ENCODE assay signal across 8 mouse cellular contexts in genomic region chr10:80150226-80151210, GRCm38 (mm10). TPM values are rescaled to one million over a fixed set of nuclear protein-coding genes. Genes with fewer than 3 reads are reported as not detected.
DNase-seq lines count a peak whose midpoint lies in the region; ATAC-seq and TF ChIP-seq lines count a peak whose summit lies in the region.

No protein-coding gene starts in this region.

- H3K27ac ChIP-seq in bone marrow macrophage, adult 2 months (ENCODE audit: insufficient read depth, low read depth, low read length) = peak overlapping the region; percentile 94
- peak overlapping the region; percentile 100 for H3K27ac ChIP-seq in forebrain, embryonic 13.5 days
- peak overlapping the region; percentile 99 for H3K27ac ChIP-seq in intestine, embryonic 14.5 days (ENCODE audit: low read depth)
- peak overlapping the region; percentile 99 for H3K27ac ChIP-seq in liver, embryonic 16.5 days (ENCODE audit: low read length)
- H3K27ac ChIP-seq in olfactory bulb, adult 2 months (ENCODE audit: insufficient read depth, low read depth, low read length) = peak overlapping the region; percentile 93

- peak; percentile 75 to 82 for DNase-seq in layer of hippocampus, postnatal 10 days (ENCODE audit: low spot score in 2 of 2)
- DNase-seq in layer of hippocampus, postnatal 25 days (ENCODE audit: extremely low spot score in 1 of 2, low spot score in 1 of 2) = no peak
- peak; percentile 92 for DNase-seq in intestine, embryonic 14.5 days (ENCODE audit: low spot score)
- DNase-seq in yolk sac, embryonic 10.5 days (ENCODE audit: low spot score) = peak; percentile 82

- no peaks in the 10 kb centered on the region for H3K9me3 ChIP-seq in forebrain, embryonic 13.5 days (replicated peaks)
- no peaks in the 10 kb centered on the region for H3K9me3 ChIP-seq in intestine, embryonic 14.5 days (ENCODE audit: control insufficient read depth, low read length)
- H3K9me3 ChIP-seq in liver, embryonic 16.5 days (replicated peaks; ENCODE audit: control insufficient read depth, low read length) = no peaks in the 10 kb centered on the region

- no peaks in the 10 kb centered on the region for H3K27me3 ChIP-seq in forebrain, embryonic 13.5 days
- no peaks in the 10 kb centered on the region for H3K27me3 ChIP-seq in intestine, embryonic 14.5 days (replicated peaks; ENCODE audit: control insufficient read depth, insufficient read depth, low read length)
- no peaks in the 10 kb centered on the region for H3K27me3 ChIP-seq in liver, embryonic 16.5 days (ENCODE audit: control insufficient read depth, insufficient read depth, low read depth, low read length)

- no peak for TF ChIP-seq CTCF in bone marrow macrophage, adult 2 months (IDR thresholded peaks at IDR 0.05; ENCODE audit: low read depth, low read length)
- TF ChIP-seq CTCF in olfactory bulb, adult 2 months (IDR thresholded peaks at IDR 0.05; ENCODE audit: insufficient read depth, low read depth, low read length) = no peak

- peak overlapping the region; percentile 99 for H3K4me2 ChIP-seq in forebrain, embryonic 13.5 days
- peak overlapping the region; percentile 98 for H3K4me2 ChIP-seq in intestine, embryonic 14.5 days (ENCODE audit: low read length)
- peak overlapping the region; percentile 98 for H3K4me2 ChIP-seq in liver, embryonic 16.5 days (ENCODE audit: low read depth, low read length)

- H3K9ac ChIP-seq in forebrain, embryonic 13.5 days = peak overlapping the region; percentile 100
- peak overlapping the region; percentile 99 for H3K9ac ChIP-seq in intestine, embryonic 14.5 days (ENCODE audit: low read length)
- peak overlapping the region; percentile 88 for H3K9ac ChIP-seq in liver, embryonic 16.5 days (ENCODE audit: low read depth, low read length)

- 0 out of 2 replicates have a peak, but pooled peaks have one; percentile 1 for ATAC-seq in forebrain, embryonic 13.5 days
- no peak for ATAC-seq in intestine, embryonic 14.5 days (replicated peaks; ENCODE audit: low FRiP score, low TSS enrichment, low read depth)
- no peak for ATAC-seq in liver, embryonic 16.5 days (ENCODE audit: low read depth)

- peak overlapping the region; percentile 73 for H3K4me3 ChIP-seq in bone marrow macrophage, adult 2 months (ENCODE audit: insufficient read depth, low read length)
- peak overlapping the region; percentile 99 for H3K4me3 ChIP-seq in forebrain, embryonic 13.5 days
- peak overlapping the region; percentile 93 for H3K4me3 ChIP-seq in intestine, embryonic 14.5 days (ENCODE audit: low read depth, low read length)
- peak overlapping the region; percentile 93 for H3K4me3 ChIP-seq in liver, embryonic 16.5 days (ENCODE audit: low read depth, low read length)
- peak overlapping the region; percentile 87 for H3K4me3 ChIP-seq in olfactory bulb, adult 2 months (ENCODE audit: insufficient read depth, low read depth, low read length)

- peaks cover 51% of the 10 kb centered on the region for H3K36me3 ChIP-seq in forebrain, embryonic 13.5 days (ENCODE audit: poor library complexity, severe bottlenecking)
- H3K36me3 ChIP-seq in intestine, embryonic 14.5 days (ENCODE audit: control insufficient read depth, insufficient read depth, low read length) = peaks cover 58% of the 10 kb centered on the region
- peaks cover 30% of the 10 kb centered on the region for H3K36me3 ChIP-seq in liver, embryonic 16.5 days (ENCODE audit: control insufficient read depth, insufficient read depth)

- TF ChIP-seq POLR2A in bone marrow macrophage, adult 2 months (IDR thresholded peaks at IDR 0.05; ENCODE audit: borderline replicate concordance, low read depth, low read length) = no peak
- no peak for TF ChIP-seq POLR2A in olfactory bulb, adult 2 months (IDR thresholded peaks at IDR 0.05; ENCODE audit: insufficient read depth, low read depth, low read length)

- H3K4me1 ChIP-seq in bone marrow macrophage, adult 2 months (ENCODE audit: control insufficient read depth, insufficient read depth, low read length) = peaks cover 19% of the 10 kb centered on the region
- H3K4me1 ChIP-seq in forebrain, embryonic 13.5 days = peaks cover 62% of the 10 kb centered on the region
- peaks cover 47% of the 10 kb centered on the region for H3K4me1 ChIP-seq in intestine, embryonic 14.5 days (replicated peaks; ENCODE audit: control insufficient read depth, insufficient read depth, low read length)
- H3K4me1 ChIP-seq in liver, embryonic 16.5 days (ENCODE audit: control insufficient read depth, low read depth, low read length) = peaks cover 85% of the 10 kb centered on the region
- peaks cover 56% of the 10 kb centered on the region for H3K4me1 ChIP-seq in olfactory bulb, adult 2 months (ENCODE audit: control insufficient read depth, insufficient read depth, low read length)

- WGBS in forebrain, embryonic 13.5 days = under 1% methylated on average over 55 of the region's 71 CpGs
- WGBS in intestine, embryonic 14.5 days = 2% methylated on average over 47 of the region's 71 CpGs
- WGBS in liver, embryonic 16.5 days (ENCODE audit: insufficient replicate concordance) = under 1% methylated on average over 60 of the region's 71 CpGs
- under 1% methylated on average over 55 of the region's 71 CpGs for WGBS in olfactory bulb, adult 2 months

RNA-seq across cellular contexts. Expression of gene Midn, which starts 2.4 kb away (rescaled TPM):
- total RNA-seq in layer of hippocampus, postnatal 10 days (2021) = 100 to 1,000 TPM; 112 to 128 TPM
- 10 to 100 TPM; 61.4 to 82.4 TPM for total RNA-seq in layer of hippocampus, postnatal 25 days (2021)
- 32.9 and 40.5 TPM in 2 replicates for polyA plus RNA-seq in bone marrow macrophage, adult 2 months (2012; ENCODE audit: insufficient read depth, insufficient read length, missing spikeins)
- 35.1 and 37.9 TPM in 2 replicates for polyA plus RNA-seq in forebrain, embryonic 13.5 days (2015; fragmentation: Nextera tagmentation; extraction: Ambion mirVana)
- polyA plus RNA-seq in intestine, embryonic 14.5 days (2014; fragmentation: Nextera tagmentation; extraction: Ambion mirVana) = 25.5 and 28.9 TPM in 2 replicates
- 2.3 and 2.6 TPM in 2 replicates for polyA plus RNA-seq in liver, embryonic 16.5 days (2015; fragmentation: Nextera tagmentation; extraction: Ambion mirVana)
- 128 TPM in 1 of 2 replicates, not detected in the other for polyA plus RNA-seq in olfactory bulb, adult 2 months (2012; ENCODE audit: insufficient read depth, insufficient read length, low replicate concordance, missing spikeins)

RNA-seq across cellular contexts. Expression of gene Cbarp, which starts 9.9 kb away (rescaled TPM):
- 100 to 1,000 TPM; 360 to 374 TPM for total RNA-seq in layer of hippocampus, postnatal 10 days (2021)
- 100 to 1,000 TPM; 399 to 401 TPM for total RNA-seq in layer of hippocampus, postnatal 25 days (2021)
- 2.0 and 2.9 TPM in 2 replicates for polyA plus RNA-seq in bone marrow macrophage, adult 2 months (2012; ENCODE audit: insufficient read depth, insufficient read length, missing spikeins)
- polyA plus RNA-seq in forebrain, embryonic 13.5 days (2015; fragmentation: Nextera tagmentation; extraction: Ambion mirVana) = 21.2 and 26.8 TPM in 2 replicates
- 7.1 and 8.5 TPM in 2 replicates for polyA plus RNA-seq in intestine, embryonic 14.5 days (2014; fragmentation: Nextera tagmentation; extraction: Ambion mirVana)
- 0.44 and 0.65 TPM in 2 replicates for polyA plus RNA-seq in liver, embryonic 16.5 days (2015; fragmentation: Nextera tagmentation; extraction: Ambion mirVana)
- polyA plus RNA-seq in olfactory bulb, adult 2 months (2012; ENCODE audit: insufficient read depth, insufficient read length, low replicate concordance, missing spikeins) = not detected in 2 replicates

RNA-seq across cellular contexts. Expression of gene Atp5d, which starts 12.1 kb away (rescaled TPM):
- total RNA-seq in layer of hippocampus, postnatal 10 days (2021) = 100 to 1,000 TPM; 385 to 392 TPM
- 100 to 1,000 TPM; 338 to 391 TPM for total RNA-seq in layer of hippocampus, postnatal 25 days (2021)
- polyA plus RNA-seq in bone marrow macrophage, adult 2 months (2012; ENCODE audit: insufficient read depth, insufficient read length, missing spikeins) = 198 TPM in 2 replicates
- 454 and 459 TPM in 2 replicates for polyA plus RNA-seq in forebrain, embryonic 13.5 days (2015; fragmentation: Nextera tagmentation; extraction: Ambion mirVana)
- polyA plus RNA-seq in intestine, embryonic 14.5 days (2014; fragmentation: Nextera tagmentation; extraction: Ambion mirVana) = 590 and 627 TPM in 2 replicates
- polyA plus RNA-seq in liver, embryonic 16.5 days (2015; fragmentation: Nextera tagmentation; extraction: Ambion mirVana) = 288 and 309 TPM in 2 replicates
- polyA plus RNA-seq in olfactory bulb, adult 2 months (2012; ENCODE audit: insufficient read depth, insufficient read length, low replicate concordance, missing spikeins) = not detected in 2 replicates

RNA-seq across cellular contexts. Expression of gene Cirbp, which starts 15.3 kb away (rescaled TPM):
- total RNA-seq in layer of hippocampus, postnatal 10 days (2021) = 100 to 1,000 TPM; 154 to 175 TPM
- 10 to 100 TPM; 69.5 to 97.5 TPM for total RNA-seq in layer of hippocampus, postnatal 25 days (2021)
- 48.0 and 49.8 TPM in 2 replicates for polyA plus RNA-seq in bone marrow macrophage, adult 2 months (2012; ENCODE audit: insufficient read depth, insufficient read length, missing spikeins)
- 274 and 308 TPM in 2 replicates for polyA plus RNA-seq in forebrain, embryonic 13.5 days (2015; fragmentation: Nextera tagmentation; extraction: Ambion mirVana)
- 76.4 and 81.6 TPM in 2 replicates for polyA plus RNA-seq in intestine, embryonic 14.5 days (2014; fragmentation: Nextera tagmentation; extraction: Ambion mirVana)
- 13.8 and 14.2 TPM in 2 replicates for polyA plus RNA-seq in liver, embryonic 16.5 days (2015; fragmentation: Nextera tagmentation; extraction: Ambion mirVana)
- not detected in 2 replicates for polyA plus RNA-seq in olfactory bulb, adult 2 months (2012; ENCODE audit: insufficient read depth, insufficient read length, low replicate concordance, missing spikeins)

RNA-seq across cellular contexts. Expression of gene 1600002K03Rik, which starts 22.2 kb away (rescaled TPM):
- total RNA-seq in layer of hippocampus, postnatal 10 days (2021) = 1 to 10 TPM; 4.3 to 6.7 TPM
- total RNA-seq in layer of hippocampus, postnatal 25 days (2021) = 1 to 10 TPM; 5.8 to 6.2 TPM
- polyA plus RNA-seq in bone marrow macrophage, adult 2 months (2012; ENCODE audit: insufficient read depth, insufficient read length, missing spikeins) = 22.7 and 23.9 TPM in 2 replicates
- 12.2 and 12.6 TPM in 2 replicates for polyA plus RNA-seq in forebrain, embryonic 13.5 days (2015; fragmentation: Nextera tagmentation; extraction: Ambion mirVana)
- polyA plus RNA-seq in intestine, embryonic 14.5 days (2014; fragmentation: Nextera tagmentation; extraction: Ambion mirVana) = 15.8 and 16.7 TPM in 2 replicates
- polyA plus RNA-seq in liver, embryonic 16.5 days (2015; fragmentation: Nextera tagmentation; extraction: Ambion mirVana) = 8.4 and 8.7 TPM in 2 replicates
- not detected in 2 replicates for polyA plus RNA-seq in olfactory bulb, adult 2 months (2012; ENCODE audit: insufficient read depth, insufficient read length, low replicate concordance, missing spikeins)

Comparison
In these comparisons a context has a peak if more than half of its experiments do, and no peak if none do; other contexts are left out.
1. DNase-seq: peak in layer of hippocampus, postnatal 10 days (2 of 2), intestine, embryonic 14.5 days (single experiment) and yolk sac, embryonic 10.5 days (single experiment); none in layer of hippocampus, postnatal 25 days (0 of 2).
2. Peak in every context shown above with its lines, with median percentiles within 50 percentile points of each other: H3K27ac ChIP-seq, H3K4me3 ChIP-seq, H3K4me2 ChIP-seq and H3K9ac ChIP-seq.